Mouse (Mus musculus) CH12.LX (cell line): Measurements from ENCODE around the gene Zmynd15. TPM values are rescaled to one million over a fixed set of nuclear protein-coding genes. Genes with fewer than 3 reads are reported as not detected.

Experiments
- DNase-seq: peaks from one replicate; pipeline ENCODE4 v3.0.0-alpha.2; 2013; ENCODE audit errors: extremely low read depth
- H3K27ac ChIP-seq: 2 replicates; pipeline ENCODE4 v1.5.1; 2012; ENCODE audit warnings: low read depth, mild to moderate bottlenecking, control low read depth, moderate library complexity; ENCODE audit not compliant: insufficient read depth
- H3K27me3 ChIP-seq: replicated peaks from 2 replicates; pipeline ENCODE3; 2012; ENCODE audit warnings: inconsistent platforms
- H3K36me3 ChIP-seq, 2 experiments: replicated peaks in 1 of 2; 2 replicates each; pipeline versions ENCODE3 to v1.6.1; 2012; ENCODE audit warnings: inconsistent platforms in 1 of 2, low read length in 1 of 2, mild to moderate bottlenecking in 1 of 2, mixed read lengths in 1 of 2, moderate library complexity in 1 of 2; ENCODE audit not compliant: control insufficient read depth in 1 of 2, insufficient read depth in 1 of 2
- H3K4me1 ChIP-seq, 2 experiments: 2 replicates each; pipeline ENCODE4 v1.6.1; 2012; ENCODE audit warnings: inconsistent platforms in 1 of 2, moderate library complexity in 1 of 2; ENCODE audit not compliant: insufficient read depth in 2 of 2, control insufficient read depth in 1 of 2
- H3K4me2 ChIP-seq: 2 replicates; pipeline ENCODE4 v1.6.1; 2012; ENCODE audit warnings: low read depth, mild to moderate bottlenecking, control low read depth; ENCODE audit not compliant: poor library complexity, insufficient read depth, severe bottlenecking
- H3K4me3 ChIP-seq, 3 experiments: fragments of 150-350 bp in 1 of 3; sonication (generic) in 1 of 3; replicated peaks in 1 of 3; 2 replicates each; pipeline versions ENCODE3 to v1.5.1; 2011 to 2012; ENCODE audit warnings: low read depth in 2 of 3, low read length in 2 of 3, mild to moderate bottlenecking in 2 of 3, moderate library complexity in 2 of 3, control low read depth in 1 of 3, improper control_type of control experiment in 1 of 3, inconsistent platforms in 1 of 3, mixed read lengths in 1 of 3; ENCODE audit not compliant: poor library complexity in 1 of 3
- H3K79me2 ChIP-seq: replicated peaks from 2 replicates; pipeline ENCODE4 v1.6.1; 2012; ENCODE audit warnings: mild to moderate bottlenecking, moderate library complexity; ENCODE audit not compliant: control insufficient read depth, poor library complexity, insufficient read depth, severe bottlenecking; ENCODE audit errors: extremely low read depth
- H3K9ac ChIP-seq: 2 replicates; pipeline ENCODE4 v1.6.1; 2012; ENCODE audit warnings: low read depth, mild to moderate bottlenecking, control low read depth, moderate library complexity; ENCODE audit not compliant: insufficient read depth
- H3K9me3 ChIP-seq: replicated peaks from 2 replicates; pipeline ENCODE3; 2012; ENCODE audit warnings: low read length, inconsistent platforms, mixed read lengths
- BHLHE40 ChIP-seq: IDR thresholded peaks from 2 replicates; pipeline ENCODE4 v1.6.1; 2011; ENCODE audit warnings: mild to moderate bottlenecking, low read depth, low read length, improper control_type of control experiment
- CHD1 ChIP-seq: IDR thresholded peaks from 2 replicates; pipeline ENCODE4 v1.6.1; 2012; ENCODE audit warnings: low read depth, low read length, improper control_type of control experiment, inconsistent platforms
- CHD2 ChIP-seq: IDR thresholded peaks from 2 replicates; pipeline ENCODE4 v1.6.1; 2011; ENCODE audit warnings: low read length, improper control_type of control experiment
- CTCF ChIP-seq, 2 experiments: IDR thresholded peaks in 1 of 2; conservative IDR thresholded peaks in 1 of 2; 2 replicates each; pipeline ENCODE4 v1.5.1; 2011 to 2012; ENCODE audit warnings: low read depth in 2 of 2, low read length in 2 of 2, improper control_type of control experiment in 1 of 2, inconsistent platforms in 1 of 2, mild to moderate bottlenecking in 1 of 2, moderate library complexity in 1 of 2
- E2F4 ChIP-seq: IDR thresholded peaks from 2 replicates; pipeline ENCODE4 v1.6.1; 2011; ENCODE audit warnings: low read depth, low read length, improper control_type of control experiment; ENCODE audit not compliant: insufficient replicate concordance
- ELF1 ChIP-seq: IDR thresholded peaks from 2 replicates; pipeline ENCODE4 v1.6.1; 2014; ENCODE audit warnings: low read depth, mild to moderate bottlenecking, inconsistent platforms, low read length, improper control_type of control experiment
- EP300 ChIP-seq: IDR thresholded peaks from 2 replicates; pipeline ENCODE4 v1.6.1; 2011; ENCODE audit warnings: low read length, improper control_type of control experiment
- ETS1 ChIP-seq: conservative IDR thresholded peaks from 2 replicates; pipeline ENCODE4 v1.6.1; 2012; ENCODE audit warnings: low read depth, mild to moderate bottlenecking, inconsistent platforms, low read length, improper control_type of control experiment, moderate library complexity
- GABPA ChIP-seq: IDR thresholded peaks from 2 replicates; pipeline ENCODE4 v1.6.1; 2012; ENCODE audit warnings: low read depth, low read length, improper control_type of control experiment, inconsistent platforms; ENCODE audit not compliant: insufficient replicate concordance
- HCFC1 ChIP-seq: IDR thresholded peaks from 2 replicates; pipeline ENCODE4 v1.6.1; 2012; ENCODE audit warnings: low read depth, mild to moderate bottlenecking, inconsistent platforms, low read length, improper control_type of control experiment
- IRF4 ChIP-seq: IDR thresholded peaks from 2 replicates; pipeline ENCODE4 v1.6.1; 2014; ENCODE audit warnings: low read depth, mild to moderate bottlenecking, inconsistent platforms, low read length, improper control_type of control experiment
- JUND ChIP-seq: conservative IDR thresholded peaks from 2 replicates; pipeline ENCODE4 v1.6.1; 2011; ENCODE audit warnings: low read depth, low read length, improper control_type of control experiment
- KAT2A ChIP-seq: IDR thresholded peaks from 2 replicates; pipeline ENCODE4 v1.6.1; 2012; ENCODE audit warnings: low read length, improper control_type of control experiment, inconsistent platforms; ENCODE audit not compliant: insufficient replicate concordance
- MAFK ChIP-seq: IDR thresholded peaks from 2 replicates; pipeline ENCODE4 v1.6.1; 2011; ENCODE audit warnings: low read length, improper control_type of control experiment; ENCODE audit not compliant: insufficient replicate concordance
- MAX ChIP-seq: IDR thresholded peaks from 2 replicates; pipeline ENCODE4 v1.6.1; 2011; ENCODE audit warnings: low read length, improper control_type of control experiment
- MAZ ChIP-seq: IDR thresholded peaks from 2 replicates; pipeline ENCODE4 v1.6.1; 2012; ENCODE audit warnings: low read depth, mild to moderate bottlenecking, inconsistent platforms, low read length, improper control_type of control experiment, moderate library complexity
- MEF2A ChIP-seq: IDR thresholded peaks from 2 replicates; pipeline ENCODE4 v1.6.1; 2014; ENCODE audit warnings: low read depth, mild to moderate bottlenecking, inconsistent platforms, low read length, improper control_type of control experiment, borderline replicate concordance
- MXI1 ChIP-seq: IDR thresholded peaks from 2 replicates; pipeline ENCODE4 v1.6.1; 2011; ENCODE audit warnings: mild to moderate bottlenecking, low read depth, low read length, improper control_type of control experiment
- MYC ChIP-seq: IDR thresholded peaks from 2 replicates; pipeline ENCODE4 v1.6.1; 2011; ENCODE audit warnings: low read depth, mild to moderate bottlenecking, improper control_type of control experiment, low read length
- NELFE ChIP-seq: IDR thresholded peaks from 2 replicates; pipeline ENCODE4 v1.6.1; 2011; ENCODE audit warnings: low read depth, low read length, improper control_type of control experiment
- NRF1 ChIP-seq: IDR thresholded peaks from 2 replicates; pipeline ENCODE4 v1.6.1; 2014; ENCODE audit warnings: low read depth, mild to moderate bottlenecking, inconsistent platforms, low read length, improper control_type of control experiment, moderate library complexity
- PAX5 ChIP-seq: IDR thresholded peaks from 2 replicates; pipeline ENCODE4 v1.6.1; 2012; ENCODE audit warnings: low read length, inconsistent platforms, mixed read lengths
- POLR2A ChIP-seq: IDR thresholded peaks from 2 replicates; pipeline ENCODE4 v1.6.1; 2011; ENCODE audit warnings: low read depth, mild to moderate bottlenecking, improper control_type of control experiment, low read length
- POLR2AphosphoS2 ChIP-seq: IDR thresholded peaks from 2 replicates; pipeline ENCODE4 v1.6.1; 2011; ENCODE audit warnings: low read depth, low read length, improper control_type of control experiment
- RAD21 ChIP-seq: IDR thresholded peaks from 2 replicates; pipeline ENCODE4 v1.6.1; 2011; ENCODE audit warnings: low read depth, mild to moderate bottlenecking, low read length, improper control_type of control experiment, moderate library complexity
- RCOR1 ChIP-seq: conservative IDR thresholded peaks from 2 replicates; pipeline ENCODE4 v1.6.1; 2012; ENCODE audit warnings: low read depth, mild to moderate bottlenecking, inconsistent platforms, low read length, improper control_type of control experiment
- SIN3A ChIP-seq: IDR thresholded peaks from 2 replicates; pipeline ENCODE4 v1.6.1; 2012; ENCODE audit warnings: low read length, improper control_type of control experiment, inconsistent platforms
- SMC3 ChIP-seq: IDR thresholded peaks from 2 replicates; pipeline ENCODE4 v1.6.1; 2011; ENCODE audit warnings: low read depth, low read length, improper control_type of control experiment
- TBP ChIP-seq: conservative IDR thresholded peaks from 2 replicates; pipeline ENCODE4 v1.6.1; 2011; ENCODE audit warnings: low read depth, low read length, improper control_type of control experiment
- TCF12 ChIP-seq: IDR thresholded peaks from 2 replicates; pipeline ENCODE4 v1.6.1; 2014; ENCODE audit warnings: low read depth, mild to moderate bottlenecking, inconsistent platforms, low read length, improper control_type of control experiment
- UBTF ChIP-seq: IDR thresholded peaks from 2 replicates; pipeline ENCODE4 v1.6.1; 2012; ENCODE audit warnings: low read depth, mild to moderate bottlenecking, inconsistent platforms, low read length, improper control_type of control experiment, moderate library complexity
- USF1 ChIP-seq: IDR thresholded peaks from 2 replicates; pipeline ENCODE4 v1.6.1; 2014; ENCODE audit warnings: low read depth, mild to moderate bottlenecking, inconsistent platforms, low read length, improper control_type of control experiment
- USF2 ChIP-seq: conservative IDR thresholded peaks from 2 replicates; pipeline ENCODE4 v1.6.1; 2011; ENCODE audit warnings: low read depth, low read length, improper control_type of control experiment
- ZC3H11A ChIP-seq: IDR thresholded peaks from 2 replicates; pipeline ENCODE4 v1.6.1; 2012; ENCODE audit warnings: low read depth, mild to moderate bottlenecking, inconsistent platforms, low read length, improper control_type of control experiment
- ZKSCAN1 ChIP-seq: IDR thresholded peaks from 2 replicates; pipeline ENCODE4 v1.6.1; 2012; ENCODE audit warnings: low read depth, inconsistent platforms, low read length, improper control_type of control experiment, borderline replicate concordance
- ZMIZ1 ChIP-seq: IDR thresholded peaks from 2 replicates; pipeline ENCODE4 v1.6.1; 2012; ENCODE audit warnings: low read depth, mild to moderate bottlenecking, inconsistent platforms, low read length, improper control_type of control experiment
- ZNF384 ChIP-seq: IDR thresholded peaks from 2 replicates; pipeline ENCODE4 v1.6.1; 2012; ENCODE audit warnings: low read depth, low read length, improper control_type of control experiment, inconsistent platforms
- dilution Hi-C: fragments of 300-500 bp; cut with MboI; formaldehyde crosslinking; loops from 2 replicates; pipeline ENCODE4 v1.14.3; 2020; ENCODE audit warnings: low sequenced_read_pairs; ENCODE audit not compliant: extremely low pct_unique_long_range_greater_than_20kb, extremely low pct_ligation_motif_present
- in situ Hi-C: fragments of 300-500 bp; cut with MboI; formaldehyde crosslinking; loops from 3 replicates; pipeline ENCODE4 v1.14.3; 2019; ENCODE audit warnings: low sequenced_read_pairs, low pct_ligation_motif_present, low pct_unique_long_range_greater_than_20kb, mixed read lengths
- polyA plus RNA-seq: library from polyadenylated mRNA; unstranded; fragments of >175 nt; gene quantifications from 2 replicates; pipeline ENCODE4 v1.2.1, GENCODE M21; 2012; ENCODE audit warnings: low read depth; ENCODE audit not compliant: insufficient read length
- total RNA-seq, 2 experiments: library from RNA; depleted of rRNA; stranded (reverse); fragments of 300-350 nt in 1 of 2; fragments of >200 nt in 1 of 2; gene quantifications; 2 replicates each; pipeline ENCODE4 v1.2.3; 2012 to 2014

Zmynd15 gene
- total and polyA plus RNA-seq, 3 experiments: 0.05 to 0.20 (median 0.08) TPM

DNA sequence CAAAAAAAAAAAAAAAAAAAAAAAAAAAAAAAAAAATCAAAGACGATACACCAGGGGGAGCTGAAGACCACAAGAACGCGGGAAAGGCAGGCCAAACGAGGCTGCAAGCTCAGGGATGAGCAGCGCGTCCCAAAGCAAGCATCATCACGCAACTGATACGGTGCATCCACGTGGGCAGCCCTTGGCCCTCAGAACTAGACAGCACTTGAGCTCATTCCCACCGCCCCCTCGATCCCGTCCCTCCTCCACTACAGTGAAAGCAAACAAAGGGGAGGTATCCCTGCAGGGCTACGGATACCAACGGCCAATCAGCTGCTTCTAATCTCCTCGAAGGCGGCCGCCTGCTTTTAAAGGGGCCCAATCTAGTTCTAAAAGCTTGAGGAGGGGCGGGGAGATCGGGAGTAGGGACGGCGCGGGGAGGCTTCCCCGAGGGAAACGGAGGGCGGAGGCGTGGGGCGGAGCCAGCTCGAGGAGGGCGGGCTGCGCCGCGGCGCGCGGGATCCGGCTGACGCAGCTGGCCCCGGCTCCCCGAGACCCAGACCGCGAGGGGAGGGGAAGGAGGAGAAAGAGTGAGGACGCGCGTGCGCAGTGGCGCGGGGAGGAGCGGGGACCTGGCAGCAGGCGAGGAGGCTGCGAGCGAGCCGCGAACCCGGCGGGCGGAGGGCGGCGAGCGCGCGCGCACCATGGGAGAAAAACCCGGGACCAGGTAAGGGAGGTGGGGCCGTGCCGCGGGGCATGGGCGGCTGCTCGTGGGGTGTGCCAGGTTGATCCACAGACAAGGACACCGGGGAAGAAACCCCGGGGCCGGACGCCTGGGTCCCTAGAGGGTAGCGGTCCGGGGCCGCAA is 27.0 kb upstream of the Zmynd15 start, which contains the start of gene Arrb2:
Gene Arrb2, plus strand, starts transcription at position 588 of the 847 bp plus-strand sequence.
- Histone ChIP-seq H3K27me3 (no peaks in the 10 kb centered on the region), H3K4me3 (peak within 1 kb of the TSS; percentile 69 to 87 (median 73)), H3K36me3 (peaks cover 16 to 32% of the 10 kb centered on the region in 2 experiments), H3K4me2 (peak within 1 kb of the TSS; percentile 75), H3K9me3 (no peaks in the 10 kb centered on the region), H3K27ac (peak within 1 kb of the TSS; percentile 59), H3K79me2 (peaks cover 9% of the 10 kb centered on the region), H3K4me1 (peaks cover 10 to 51% of the 10 kb centered on the region in 2 experiments), H3K9ac (peak within 1 kb of the TSS; percentile 68)
- in situ Hi-C loops (no loop called here), dilution Hi-C loops (no loop called here)
- DNase-seq: peak; percentile 98
- TF ChIP-seq RCOR1: no peak; the same call in 1 of the 2 replicates
- TF ChIP-seq POLR2A: peak; percentile 85; the same call in 1 of the 2 replicates
- peak; percentile 93 for TF ChIP-seq SIN3A
- peak; percentile 88 for TF ChIP-seq SMC3
- TF ChIP-seq MAX: peak; percentile 95
- peak; percentile 66 for TF ChIP-seq IRF4
- TF ChIP-seq MXI1: peak; percentile 98
- TF ChIP-seq USF1: no peak; the same call in 1 of the 2 replicates
- TF ChIP-seq ELF1: peak; percentile 25
- TF ChIP-seq GABPA: no peak
- TF ChIP-seq RAD21: peak; percentile 88
- TF ChIP-seq USF2: peak; percentile 7; the same call in 1 of the 2 replicates
- peak; percentile 33; the same call in 1 of the 2 replicates for TF ChIP-seq TCF12
- no peak for TF ChIP-seq PAX5
- TF ChIP-seq UBTF: peak; percentile 40
- TF ChIP-seq CTCF (conservative IDR thresholded peaks at IDR 0.05 in 1 of 2, IDR thresholded peaks at IDR 0.05 in 1 of 2; ENCODE audit: low read depth in 2 of 2, low read length in 2 of 2): peak in 1 of 2 experiments; percentile 94; a peak in 2 of 4 replicates
- TF ChIP-seq EP300: no peak
- TF ChIP-seq CHD2: peak; percentile 61
- peak; percentile 80 for TF ChIP-seq MAZ
- no peak for TF ChIP-seq TBP
- TF ChIP-seq CHD1: no peak
- TF ChIP-seq ETS1: peak; percentile 28; the same call in 1 of the 2 replicates
- peak; percentile 100 for TF ChIP-seq ZNF384
- TF ChIP-seq ZKSCAN1: peak; percentile 25; the same call in 1 of the 2 replicates
- TF ChIP-seq E2F4: peak; percentile 91
- no peak for TF ChIP-seq KAT2A
- peak; percentile 59 for TF ChIP-seq BHLHE40
- TF ChIP-seq ZC3H11A: peak; percentile 55; the same call in 1 of the 2 replicates
- TF ChIP-seq HCFC1: peak; percentile 49
- TF ChIP-seq ZMIZ1: peak; percentile 71; the same call in 1 of the 2 replicates
- TF ChIP-seq MAFK: 0 out of 2 replicates have a peak, but pooled peaks have one; percentile 32
- peak; percentile 96 for TF ChIP-seq NRF1
- peak; percentile 43; the same call in 1 of the 2 replicates for TF ChIP-seq JUND
- peak; percentile 79 for TF ChIP-seq NELFE
- no peak; the same call in 1 of the 2 replicates for TF ChIP-seq MEF2A
- peak; percentile 96 for TF ChIP-seq MYC
- no peak for TF ChIP-seq POLR2AphosphoS2
